Mouse (Mus musculus): ENCODE data around the gene Kcnip4.
A peak's percentile ranks its signal among the peaks of the same experiment; 100 is the strongest.

Kcnip4 gene

DNA sequence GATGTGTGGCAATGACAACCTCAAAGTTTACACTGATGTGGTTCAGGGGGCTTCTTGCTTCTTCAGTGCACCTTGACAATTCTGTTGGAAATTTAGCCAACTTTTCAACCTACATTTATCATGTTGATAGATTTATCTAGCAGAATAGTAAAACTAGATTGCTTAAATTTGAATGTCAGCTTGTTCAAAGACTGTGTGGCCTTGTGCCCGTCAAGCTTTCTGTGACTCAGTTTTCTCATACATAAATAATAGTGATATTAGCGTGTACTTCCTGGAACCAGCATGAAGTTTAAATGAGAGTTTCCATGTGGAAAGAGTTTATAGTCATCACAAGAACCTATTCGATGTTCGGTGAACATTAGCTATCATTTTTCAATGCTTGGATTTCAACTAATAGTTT, 1112.4 kb downstream of the Kcnip4 start:
- no peak for DNase-seq (ENCODE audit: low spot score in 2 of 2)

DNA sequence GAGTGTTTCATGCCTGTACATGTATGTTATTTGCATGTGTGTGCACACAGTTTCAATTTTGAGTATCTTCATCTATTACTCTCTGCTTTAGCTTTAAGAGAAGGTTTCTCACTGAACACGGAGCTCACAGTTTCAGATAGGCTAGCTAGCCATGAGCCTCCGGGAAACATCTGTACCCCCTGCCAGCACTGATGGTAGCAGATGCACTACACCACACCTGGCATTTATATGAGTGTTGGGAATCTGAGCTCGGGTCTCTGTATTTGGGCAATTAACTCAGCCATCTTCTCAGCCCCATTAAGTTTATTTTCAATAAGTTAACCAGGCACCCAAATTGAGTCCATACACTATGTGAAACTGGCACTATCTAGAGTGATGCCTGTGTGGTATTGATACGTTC, 1113.2 kb downstream of the Kcnip4 start:
- no peak for DNase-seq (ENCODE audit: low spot score in 2 of 2)

DNA sequence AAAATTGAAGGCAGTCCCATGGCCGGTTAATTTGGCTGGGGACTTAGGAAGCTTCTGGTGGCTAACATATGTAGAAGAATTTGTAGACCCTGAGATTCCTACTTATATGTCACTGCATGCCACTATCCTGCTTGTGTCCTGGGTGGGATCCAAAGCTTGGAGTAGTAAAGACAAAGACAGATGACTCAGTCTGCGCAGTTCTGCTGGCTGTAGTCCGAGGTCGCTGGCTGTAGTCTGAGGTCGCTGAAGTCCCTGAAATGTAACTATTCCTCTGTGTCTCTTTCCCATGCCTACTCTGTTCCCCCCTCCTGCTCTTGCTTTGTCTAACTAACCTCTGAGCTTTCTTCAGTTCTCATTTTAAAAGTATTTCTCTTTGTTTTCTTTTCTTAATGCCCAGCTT, 1114.4 kb downstream of the Kcnip4 start:
- DNase-seq (ENCODE audit: low spot score in 2 of 2), result no peak

DNA sequence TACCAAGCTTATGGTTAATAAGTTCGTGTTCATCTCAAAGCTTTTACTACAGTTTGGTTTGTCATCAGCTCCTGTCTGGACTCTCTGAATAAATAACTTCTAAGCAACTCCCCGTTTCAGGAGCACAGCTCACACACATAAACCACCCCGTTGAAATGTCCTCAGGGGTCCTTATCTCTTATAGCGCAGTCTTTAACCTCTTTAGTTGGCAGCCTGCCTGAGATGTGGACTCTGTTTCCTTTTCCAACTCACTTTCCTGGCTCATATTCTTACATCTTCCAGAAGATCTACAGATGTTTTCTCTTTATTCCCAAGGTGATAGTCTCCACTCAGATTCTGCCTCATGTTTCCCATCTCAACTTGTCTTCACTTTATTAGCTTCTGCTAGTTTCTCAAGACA, 1116.4 kb downstream of the Kcnip4 start:
- no peak for DNase-seq (ENCODE audit: low spot score in 2 of 2)

DNA sequence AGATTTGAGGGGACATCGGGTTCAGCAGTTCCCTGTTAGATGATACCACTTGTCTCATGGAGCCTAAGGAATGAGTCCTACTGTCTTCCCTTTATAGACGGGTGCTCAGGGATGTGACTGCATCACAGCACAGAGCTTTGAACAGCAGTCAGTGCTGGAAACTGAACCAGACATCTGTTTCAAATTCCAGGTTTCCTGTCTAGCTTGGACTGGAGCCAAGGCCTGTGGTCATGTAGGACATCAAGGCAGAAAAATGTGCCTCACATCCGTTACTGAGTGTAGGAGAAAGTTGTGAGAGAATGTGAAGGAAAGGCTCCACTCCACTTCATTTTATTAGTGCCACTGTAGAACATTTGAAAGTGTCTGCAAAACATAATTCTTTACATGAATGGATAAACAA, 1122.2 kb downstream of the Kcnip4 start:
- DNase-seq (ENCODE audit: low spot score in 2 of 2), result no peak

DNA sequence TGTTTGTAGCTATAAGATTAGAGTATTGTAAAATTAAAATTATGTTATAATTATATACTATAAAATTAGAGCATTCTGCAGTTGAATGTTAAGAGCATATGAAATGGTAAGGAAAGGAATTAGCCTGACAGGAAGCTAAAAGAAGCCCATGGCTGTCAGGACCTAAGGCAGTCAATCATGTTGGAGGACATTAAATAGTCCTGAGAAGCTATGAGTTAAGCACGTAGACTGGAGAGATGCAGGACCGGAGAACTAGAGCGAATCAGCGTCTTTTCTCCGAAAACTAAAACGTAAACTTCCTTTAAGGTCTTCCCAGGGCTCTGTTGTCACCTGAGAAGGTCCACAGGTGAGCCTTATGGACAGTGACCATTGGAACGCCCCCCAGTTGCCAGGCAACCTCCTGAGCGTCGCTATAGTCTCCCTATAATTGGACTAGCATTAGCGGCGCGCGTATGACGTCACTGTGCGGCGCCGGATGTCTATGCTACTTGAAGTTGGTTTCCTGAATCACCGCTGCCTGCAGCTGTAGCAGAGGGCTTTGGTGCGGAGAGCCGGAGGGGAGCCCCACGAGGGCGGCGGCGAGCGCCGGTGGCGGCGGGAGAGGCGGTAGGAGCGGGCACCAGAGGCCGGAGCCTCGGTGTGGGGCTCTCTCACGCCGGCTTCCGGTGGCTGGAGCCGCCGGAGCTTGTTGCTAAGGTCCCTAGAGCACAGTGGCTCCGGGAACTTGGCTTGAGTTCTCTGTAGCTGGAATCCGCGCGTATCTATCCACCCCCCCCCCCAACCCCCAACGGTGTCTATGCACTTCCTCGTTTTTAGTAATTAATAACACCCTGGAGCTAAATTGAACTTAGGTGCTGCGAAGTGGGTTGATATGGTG, 1152.6 kb downstream of the Kcnip4 start:
- DNase-seq (ENCODE audit: low spot score in 2 of 2), result peak; percentile 85 to 92

DNA sequence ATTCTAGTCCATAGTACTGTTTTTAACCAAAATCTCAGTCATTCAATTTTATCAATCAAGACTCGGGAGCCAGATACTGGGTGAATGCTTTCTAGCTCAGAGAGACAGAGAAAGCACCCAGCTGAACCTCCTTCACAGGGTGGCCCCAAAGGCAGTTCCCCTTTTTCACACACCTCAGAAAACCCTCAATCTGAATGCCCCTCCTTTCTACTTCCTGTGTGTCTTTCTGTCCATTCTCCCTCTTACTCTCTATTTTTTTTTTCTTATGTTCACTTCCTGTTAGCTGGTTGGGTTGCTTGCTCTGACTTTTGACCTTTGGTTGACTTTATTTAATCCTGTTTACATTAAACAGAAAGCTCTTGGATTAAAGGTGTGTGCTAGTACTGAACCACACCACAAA, 1175.4 kb downstream of the Kcnip4 start:
- no peak for DNase-seq (ENCODE audit: low spot score in 2 of 2)

DNA sequence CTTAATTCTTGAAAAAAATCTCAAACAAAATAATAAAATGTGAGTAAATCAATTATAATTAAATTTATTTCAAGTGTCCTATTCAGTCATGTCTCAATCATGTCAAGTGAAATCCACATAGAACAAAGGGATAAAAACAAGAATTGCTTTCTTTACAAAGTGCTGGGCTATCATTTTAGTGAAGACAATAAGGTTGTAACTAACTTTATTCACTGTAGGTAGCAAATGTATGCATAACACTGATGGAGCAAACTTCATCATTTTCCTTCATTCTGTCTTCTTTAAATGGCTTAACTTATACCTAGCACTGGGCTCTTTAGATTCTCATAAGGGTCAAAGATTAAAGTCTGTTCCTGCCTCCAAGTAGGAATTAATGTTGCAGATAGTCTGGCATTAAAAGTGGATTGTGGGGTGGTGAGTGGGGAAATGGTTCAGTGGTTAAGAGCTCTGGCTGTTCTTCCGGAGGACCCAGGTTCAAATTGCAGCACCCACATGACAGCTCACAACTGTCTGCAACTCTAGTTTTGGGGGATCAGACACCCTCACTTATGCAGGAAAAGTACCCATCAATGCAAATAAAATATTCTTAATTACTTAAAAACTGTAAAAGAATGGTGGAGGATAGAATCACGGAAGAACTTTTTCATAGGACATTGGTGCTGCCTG, 1178.6 kb downstream of the Kcnip4 start:
- no peak for DNase-seq (ENCODE audit: low spot score in 2 of 2)

DNA sequence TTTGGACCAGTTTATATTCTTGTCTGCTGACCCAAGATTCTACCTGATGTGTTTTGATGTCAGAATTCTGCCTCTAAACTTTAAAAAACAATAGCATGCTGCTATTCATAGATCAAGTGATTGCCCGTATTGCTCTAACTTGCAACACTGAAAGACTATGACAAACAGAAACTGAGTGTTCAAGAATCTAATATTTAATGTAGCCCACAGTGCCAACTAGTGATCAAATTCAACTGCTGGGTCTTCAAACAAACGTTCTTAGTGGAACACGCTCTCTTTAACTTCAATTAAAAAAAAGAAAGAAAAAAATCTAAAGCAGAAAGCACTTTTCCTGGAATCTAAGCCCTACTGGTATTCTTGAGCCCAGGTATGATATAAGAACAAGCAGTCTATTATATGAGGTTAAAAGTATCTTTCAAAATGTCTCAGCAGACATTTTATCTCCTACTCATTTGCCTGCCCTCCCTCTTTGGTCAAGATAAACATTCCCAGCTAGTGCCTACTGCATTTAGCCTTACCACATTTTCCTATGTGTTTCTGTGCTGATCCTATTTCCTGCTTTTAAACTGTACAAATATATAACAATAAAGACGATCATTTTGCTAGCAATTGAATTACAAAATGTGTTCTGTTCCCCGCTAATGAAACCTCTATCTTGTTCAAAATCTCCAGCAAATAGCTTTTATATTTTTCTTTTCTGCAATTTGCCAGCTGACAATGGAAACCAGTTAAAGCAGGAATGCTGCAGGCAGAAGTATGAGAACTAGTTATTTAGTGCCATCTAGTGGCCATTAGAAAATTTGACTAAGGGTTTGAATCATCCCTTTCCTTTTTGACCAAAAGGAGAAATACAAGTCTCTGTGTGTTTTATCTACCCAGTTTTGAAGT, 1179.4 kb downstream of the Kcnip4 start:
- DNase-seq (ENCODE audit: low spot score in 2 of 2), result no peak

DNA sequence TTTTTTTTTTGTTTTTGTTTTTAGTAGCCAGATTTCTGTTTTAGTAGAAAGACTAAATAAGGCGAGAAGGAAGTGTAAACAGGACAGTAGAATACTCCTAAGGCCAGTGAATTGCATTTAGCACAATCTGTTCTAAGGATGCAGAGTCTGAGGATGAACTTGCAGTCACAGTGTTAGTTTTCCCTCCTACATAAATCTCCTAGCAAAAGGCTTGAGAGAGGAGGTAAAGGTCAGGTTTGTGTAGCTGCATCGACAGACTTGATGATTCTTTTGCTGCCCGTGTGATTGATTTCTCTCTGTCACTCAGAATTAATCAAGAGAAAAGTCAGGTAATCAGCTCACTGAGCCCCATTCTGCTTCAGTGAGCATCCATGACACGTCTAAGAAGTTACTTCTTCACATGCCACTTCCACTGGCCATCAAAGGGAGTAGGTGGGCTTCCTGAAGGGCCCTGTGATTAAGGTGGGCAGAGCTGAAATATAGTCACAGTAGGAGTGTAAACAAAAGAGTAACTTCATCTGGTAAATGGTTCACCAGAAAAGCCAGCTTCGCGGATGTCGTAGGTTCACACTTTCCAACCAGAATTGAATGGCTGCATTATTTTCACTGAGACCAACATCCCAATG, 1183.8 kb downstream of the Kcnip4 start:
- no peak for DNase-seq (ENCODE audit: low spot score in 2 of 2)
